Mouse (Mus musculus): ENCODE data around the gene Ifrd2. TPM values are rescaled to one million over a fixed set of nuclear protein-coding genes. Genes with fewer than 3 reads are reported as not detected.

Ifrd2 gene
- polyA plus RNA-seq, 1 experiment from 2014 or later = 44.6 TPM

- Histone ChIP-seq H3K4me3 (ENCODE audit: control insufficient read depth in 1 of 2, insufficient read depth in 1 of 2, low read depth in 1 of 2, low read length in 2 of 2) (peak overlapping the region; percentile 64 to 70), H3K9me3 (ENCODE audit: control insufficient read depth, low read length) (no peaks in the 10 kb centered on the region), H3K36me3 (ENCODE audit: control insufficient read depth, insufficient read depth, low read length) (peaks cover 48% of the 10 kb centered on the region), H3K27me3 (ENCODE audit: control insufficient read depth, insufficient read depth, low read length) (no peaks in the 10 kb centered on the region), H3K4me2 (ENCODE audit: low read length) (peak overlapping the region; percentile 94), H3K9ac (ENCODE audit: low read length) (peak overlapping the region; percentile 79), H3K27ac (replicated peaks in 1 of 2; ENCODE audit: control insufficient read depth in 1 of 2, insufficient read depth in 1 of 2, low read depth in 2 of 2, low read length in 2 of 2) (peak overlapping the region; percentile 17 to 64; a peak in 3 of 4 replicates), H3K4me1 (ENCODE audit: control insufficient read depth in 2 of 2, insufficient read depth in 2 of 2, low read length in 2 of 2) (peaks cover 24 to 38% of the 10 kb centered on the region in 2 experiments)
- WGBS = under 1% methylated on average over 33 of the region's 33 CpGs
- ATAC-seq (ENCODE audit: insufficient number of reproducible peaks, insufficient read depth, low FRiP score, low read depth) = no peak; the same call in 1 of the 2 replicates
Observed at GRCm38 (mm10) chr9:107587833-107588639, 594 bp downstream of the Ifrd2 start.

GRCm38 (mm10) chr9:107590058-107590772 lies 2.8 kb downstream of the Ifrd2 start:
- Histone ChIP-seq H3K4me1 (ENCODE audit: control insufficient read depth in 2 of 2, insufficient read depth in 2 of 2, low read length in 2 of 2) (peaks cover 33 to 48% of the 10 kb centered on the region in 2 experiments), H3K9ac (ENCODE audit: low read length) (peak overlapping the region; percentile 5; the same call in 1 of the 2 replicates), H3K27me3 (ENCODE audit: control insufficient read depth, insufficient read depth, low read length) (no peaks in the 10 kb centered on the region), H3K27ac (replicated peaks in 1 of 2; ENCODE audit: control insufficient read depth in 1 of 2, insufficient read depth in 1 of 2, low read depth in 2 of 2, low read length in 2 of 2) (peak overlapping the region; percentile 40 to 57; a peak in 3 of 4 replicates), H3K4me2 (ENCODE audit: low read length) (peak overlapping the region; percentile 94; the same call in 1 of the 2 replicates), H3K36me3 (ENCODE audit: control insufficient read depth, insufficient read depth, low read length) (peaks cover 54% of the 10 kb centered on the region), H3K9me3 (ENCODE audit: control insufficient read depth, low read length) (no peaks in the 10 kb centered on the region), H3K4me3 (ENCODE audit: control insufficient read depth in 1 of 2, insufficient read depth in 1 of 2, low read depth in 1 of 2, low read length in 2 of 2) (no peak overlapping the region)
- no peak for ATAC-seq (ENCODE audit: insufficient number of reproducible peaks, insufficient read depth, low FRiP score, low read depth)
- 55% methylated on average over 25 of the region's 25 CpGs for WGBS

GRCm38 (mm10) chr9:107590773-107591060 lies 3.3 kb downstream of the Ifrd2 start:
- H3K9me3 ChIP-seq (ENCODE audit: control insufficient read depth, low read length) = no peaks in the 10 kb centered on the region
- WGBS = 94% methylated on average over 6 of the region's 6 CpGs
- H3K4me3 ChIP-seq (ENCODE audit: control insufficient read depth in 1 of 2, insufficient read depth in 1 of 2, low read depth in 1 of 2, low read length in 2 of 2) = no peak overlapping the region
- ATAC-seq (ENCODE audit: insufficient number of reproducible peaks, insufficient read depth, low FRiP score, low read depth) = no peak
- H3K4me1 ChIP-seq (ENCODE audit: control insufficient read depth in 2 of 2, insufficient read depth in 2 of 2, low read length in 2 of 2) = peaks cover 33 to 48% of the 10 kb centered on the region in 2 experiments
- H3K36me3 ChIP-seq (ENCODE audit: control insufficient read depth, insufficient read depth, low read length) = peaks cover 58% of the 10 kb centered on the region
- H3K27ac ChIP-seq (replicated peaks in 1 of 2; ENCODE audit: control insufficient read depth in 1 of 2, insufficient read depth in 1 of 2, low read depth in 2 of 2, low read length in 2 of 2) = peak overlapping the region in 1 of 2 experiments; percentile 57; a peak in 1 of 4 replicates
- H3K27me3 ChIP-seq (ENCODE audit: control insufficient read depth, insufficient read depth, low read length) = no peaks in the 10 kb centered on the region
- H3K4me2 ChIP-seq (ENCODE audit: low read length) = no peak overlapping the region
- no peak overlapping the region for H3K9ac ChIP-seq (ENCODE audit: low read length)

- peak overlapping the region; percentile 44; the same call in 1 of the 2 replicates for H3K9ac ChIP-seq (ENCODE audit: low read length)
- ATAC-seq (ENCODE audit: insufficient number of reproducible peaks, insufficient read depth, low FRiP score, low read depth) = no peak
- H3K9me3 ChIP-seq (ENCODE audit: control insufficient read depth, low read length) = no peaks in the 10 kb centered on the region
- peak overlapping the region; percentile 39 to 43; a peak in 3 of 4 replicates for H3K27ac ChIP-seq (replicated peaks in 1 of 2; ENCODE audit: control insufficient read depth in 1 of 2, insufficient read depth in 1 of 2, low read depth in 2 of 2, low read length in 2 of 2)
- WGBS = 67% methylated on average over 11 of the region's 11 CpGs
- H3K4me3 ChIP-seq (ENCODE audit: control insufficient read depth in 1 of 2, insufficient read depth in 1 of 2, low read depth in 1 of 2, low read length in 2 of 2) = no peak overlapping the region
- H3K4me1 ChIP-seq (ENCODE audit: control insufficient read depth in 2 of 2, insufficient read depth in 2 of 2, low read length in 2 of 2) = peaks cover 43 to 55% of the 10 kb centered on the region in 2 experiments
- peak overlapping the region; percentile 36; the same call in 1 of the 2 replicates for H3K4me2 ChIP-seq (ENCODE audit: low read length)
- H3K36me3 ChIP-seq (ENCODE audit: control insufficient read depth, insufficient read depth, low read length) = peaks cover 60% of the 10 kb centered on the region
- H3K27me3 ChIP-seq (ENCODE audit: control insufficient read depth, insufficient read depth, low read length) = no peaks in the 10 kb centered on the region
Observed at GRCm38 (mm10) chr9:107593101-107593976, 5.9 kb downstream of the Ifrd2 start.

- WGBS = 79% methylated on average over 8 of the region's 8 CpGs
- H3K4me2 ChIP-seq (ENCODE audit: low read length) = no peak overlapping the region
- H3K9me3 ChIP-seq (ENCODE audit: control insufficient read depth, low read length) = no peaks in the 10 kb centered on the region
- H3K27me3 ChIP-seq (ENCODE audit: control insufficient read depth, insufficient read depth, low read length) = no peaks in the 10 kb centered on the region
- no peak for ATAC-seq (ENCODE audit: insufficient number of reproducible peaks, insufficient read depth, low FRiP score, low read depth)
- no peak overlapping the region for H3K4me3 ChIP-seq (ENCODE audit: control insufficient read depth in 1 of 2, insufficient read depth in 1 of 2, low read depth in 1 of 2, low read length in 2 of 2)
- H3K27ac ChIP-seq (replicated peaks in 1 of 2; ENCODE audit: control insufficient read depth in 1 of 2, insufficient read depth in 1 of 2, low read depth in 2 of 2, low read length in 2 of 2) = no peak overlapping the region
- no peak overlapping the region for H3K9ac ChIP-seq (ENCODE audit: low read length)
- H3K36me3 ChIP-seq (ENCODE audit: control insufficient read depth, insufficient read depth, low read length) = peaks cover 58% of the 10 kb centered on the region
- peaks cover 34 to 44% of the 10 kb centered on the region in 2 experiments for H3K4me1 ChIP-seq (ENCODE audit: control insufficient read depth in 2 of 2, insufficient read depth in 2 of 2, low read length in 2 of 2)
Observed at GRCm38 (mm10) chr9:107594281-107595062, 7.0 kb downstream of the Ifrd2 start.

- Histone ChIP-seq H3K27ac (replicated peaks in 1 of 2; ENCODE audit: control insufficient read depth in 1 of 2, insufficient read depth in 1 of 2, low read depth in 2 of 2, low read length in 2 of 2) (peak overlapping the region; percentile 97 to 99), H3K4me1 (ENCODE audit: control insufficient read depth in 2 of 2, insufficient read depth in 2 of 2, low read length in 2 of 2) (peaks cover 22 to 29% of the 10 kb centered on the region in 2 experiments), H3K27me3 (ENCODE audit: control insufficient read depth, insufficient read depth, low read length) (0 out of 2 replicates have a peak, but pooled peaks cover 3% of the 10 kb centered on the region), H3K9ac (ENCODE audit: low read length) (peak overlapping the region; percentile 76), H3K4me3 (ENCODE audit: control insufficient read depth in 1 of 2, insufficient read depth in 1 of 2, low read depth in 1 of 2, low read length in 2 of 2) (peak overlapping the region; percentile 36 to 46), H3K4me2 (ENCODE audit: low read length) (peak overlapping the region; percentile 58), H3K36me3 (ENCODE audit: control insufficient read depth, insufficient read depth, low read length) (peaks cover 34% of the 10 kb centered on the region), H3K9me3 (ENCODE audit: control insufficient read depth, low read length) (no peaks in the 10 kb centered on the region)
- 46% methylated on average over 11 of the region's 11 CpGs for WGBS
- ATAC-seq (ENCODE audit: insufficient number of reproducible peaks, insufficient read depth, low FRiP score, low read depth) = peak; percentile 71
Observed at GRCm38 (mm10) chr9:107596619-107597569, 9.5 kb downstream of the Ifrd2 start.

All from heart, embryonic 14.5 days (tissue).